Mouse (Mus musculus): ENCODE measurements around the gene Tmem170b.
A peak's percentile ranks its signal among the peaks of the same experiment; 100 is the strongest.

Tmem170b gene

DNA sequence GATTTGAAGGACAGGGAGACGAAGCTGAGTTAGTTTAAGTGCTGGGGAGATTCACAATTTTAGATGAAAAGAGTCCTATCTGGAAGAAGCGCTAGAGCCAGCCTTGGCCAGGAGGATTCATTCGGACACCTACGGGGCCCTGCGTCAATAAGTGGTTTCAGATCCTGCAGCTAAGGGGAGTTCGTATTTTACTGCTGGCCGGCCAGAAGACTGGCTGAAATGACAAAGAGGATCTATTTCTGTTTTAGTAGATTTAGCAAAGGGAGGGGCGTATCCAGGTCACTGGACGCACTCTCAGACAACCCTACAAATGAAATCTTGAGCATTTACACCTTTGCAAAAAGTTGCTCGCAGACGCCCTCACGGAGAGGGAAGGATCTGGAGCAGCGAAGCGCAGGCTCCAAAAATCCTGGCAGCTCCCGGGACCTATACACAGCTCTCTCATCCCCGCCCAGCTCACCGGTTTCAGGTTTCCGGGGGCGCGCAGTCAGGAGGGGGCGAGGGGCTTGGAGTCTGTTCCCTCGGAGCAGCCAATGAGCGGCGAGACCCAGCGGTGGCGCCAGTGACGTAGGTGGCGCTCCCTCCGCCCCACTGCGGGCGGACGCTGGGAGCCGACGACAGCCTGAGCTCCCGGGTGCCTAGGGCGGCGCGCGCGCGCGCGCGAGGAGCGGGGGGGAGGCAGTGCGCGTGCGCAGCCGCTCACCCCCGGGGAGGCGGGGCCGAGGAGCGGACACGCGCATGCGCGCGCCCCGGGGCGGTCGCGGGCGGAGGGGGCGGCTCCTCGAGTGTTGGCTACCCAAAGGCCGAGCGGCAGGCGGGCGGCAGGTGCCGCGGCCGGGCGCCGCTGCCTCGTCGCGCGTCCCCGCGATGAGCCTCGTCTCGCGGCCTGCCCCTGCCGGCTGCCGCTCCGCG lies at the start of gene Tmem170b:
Gene Tmem170b (plus strand): TSS at position 809 of the 912 bp plus-strand sequence.
- DNase-seq (ENCODE audit: low spot score), result peak; percentile 93

DNA sequence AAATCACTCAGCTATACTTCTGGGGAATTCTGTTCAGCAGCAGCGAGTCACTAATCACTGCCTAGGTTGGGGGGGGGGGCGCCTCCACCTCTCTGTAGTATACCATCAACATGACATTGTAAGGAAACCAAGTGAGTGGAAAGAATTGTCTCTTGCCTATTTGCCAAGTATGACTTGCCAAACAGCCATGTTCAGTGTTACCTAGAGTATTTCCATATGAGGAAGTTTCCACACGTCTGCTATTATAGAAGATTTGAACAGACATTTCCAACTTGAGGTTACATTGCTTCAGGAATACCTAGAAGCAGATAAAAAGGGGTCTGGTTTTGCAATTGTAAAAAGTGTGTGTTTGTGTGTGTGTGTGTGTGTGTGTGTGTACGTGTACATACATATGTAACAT lies 44.7 kb upstream of the Tmem170b start:
- no peak for DNase-seq (ENCODE audit: low spot score)

DNA sequence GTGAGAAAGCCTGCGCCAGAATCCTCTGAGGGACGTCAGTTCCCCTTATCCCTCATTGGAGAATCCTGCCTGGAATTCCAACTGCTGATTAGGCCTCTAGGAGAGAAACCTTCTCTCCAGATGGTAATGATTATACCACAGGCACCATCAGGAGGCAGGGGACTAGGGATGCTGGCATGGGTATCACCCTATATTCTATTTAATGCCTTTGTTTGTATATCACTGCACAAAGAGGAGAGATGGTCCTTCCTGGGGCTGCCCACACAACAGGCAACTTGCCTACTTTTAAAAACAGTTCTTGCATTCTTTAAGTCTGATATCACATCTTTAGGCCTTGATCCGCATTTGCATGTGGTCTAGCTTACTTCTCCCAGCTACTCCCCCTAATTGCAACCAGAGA lies 37.3 kb upstream of the Tmem170b start:
- DNase-seq (ENCODE audit: low spot score), result no peak

DNA sequence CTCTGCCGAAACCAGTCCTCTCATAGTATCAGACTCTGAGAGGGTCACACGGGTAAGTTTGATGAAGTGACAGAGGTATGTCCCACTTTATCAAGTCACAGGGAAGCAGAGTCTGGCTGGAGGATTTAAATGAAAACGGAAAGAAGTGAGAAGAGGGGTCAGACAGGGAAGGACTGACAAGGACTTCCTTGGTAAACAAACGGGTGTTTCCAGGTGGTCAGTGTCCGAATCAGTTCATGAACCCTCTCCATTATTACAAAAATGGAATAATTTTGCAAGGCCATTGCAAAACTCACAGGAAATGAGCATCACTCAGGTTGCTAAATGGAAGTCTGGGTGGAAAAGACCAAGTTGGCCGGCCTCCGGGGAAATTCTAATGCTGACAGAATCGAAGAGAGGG lies 36.8 kb upstream of the Tmem170b start:
- DNase-seq (ENCODE audit: low spot score), result no peak

DNA sequence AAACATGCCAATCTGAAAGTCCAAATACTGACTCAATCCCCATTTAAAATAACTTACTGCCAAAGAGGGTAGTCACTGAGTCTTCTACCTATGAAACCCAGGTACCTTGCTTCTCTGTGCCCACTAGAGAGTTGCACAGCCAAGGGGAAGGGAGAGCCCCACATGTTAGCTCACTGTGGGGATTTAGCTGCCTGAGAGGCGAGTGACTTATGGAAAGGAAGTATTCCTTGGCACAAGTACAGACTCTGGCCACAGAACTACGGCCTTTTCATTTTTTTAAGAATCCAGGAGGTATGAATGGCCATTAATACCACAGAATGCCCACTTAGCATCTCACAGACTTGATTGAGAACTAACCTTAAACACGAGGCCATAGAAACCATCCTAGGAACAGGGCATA lies 35.9 kb upstream of the Tmem170b start:
- no peak for DNase-seq (ENCODE audit: low spot score)

DNA sequence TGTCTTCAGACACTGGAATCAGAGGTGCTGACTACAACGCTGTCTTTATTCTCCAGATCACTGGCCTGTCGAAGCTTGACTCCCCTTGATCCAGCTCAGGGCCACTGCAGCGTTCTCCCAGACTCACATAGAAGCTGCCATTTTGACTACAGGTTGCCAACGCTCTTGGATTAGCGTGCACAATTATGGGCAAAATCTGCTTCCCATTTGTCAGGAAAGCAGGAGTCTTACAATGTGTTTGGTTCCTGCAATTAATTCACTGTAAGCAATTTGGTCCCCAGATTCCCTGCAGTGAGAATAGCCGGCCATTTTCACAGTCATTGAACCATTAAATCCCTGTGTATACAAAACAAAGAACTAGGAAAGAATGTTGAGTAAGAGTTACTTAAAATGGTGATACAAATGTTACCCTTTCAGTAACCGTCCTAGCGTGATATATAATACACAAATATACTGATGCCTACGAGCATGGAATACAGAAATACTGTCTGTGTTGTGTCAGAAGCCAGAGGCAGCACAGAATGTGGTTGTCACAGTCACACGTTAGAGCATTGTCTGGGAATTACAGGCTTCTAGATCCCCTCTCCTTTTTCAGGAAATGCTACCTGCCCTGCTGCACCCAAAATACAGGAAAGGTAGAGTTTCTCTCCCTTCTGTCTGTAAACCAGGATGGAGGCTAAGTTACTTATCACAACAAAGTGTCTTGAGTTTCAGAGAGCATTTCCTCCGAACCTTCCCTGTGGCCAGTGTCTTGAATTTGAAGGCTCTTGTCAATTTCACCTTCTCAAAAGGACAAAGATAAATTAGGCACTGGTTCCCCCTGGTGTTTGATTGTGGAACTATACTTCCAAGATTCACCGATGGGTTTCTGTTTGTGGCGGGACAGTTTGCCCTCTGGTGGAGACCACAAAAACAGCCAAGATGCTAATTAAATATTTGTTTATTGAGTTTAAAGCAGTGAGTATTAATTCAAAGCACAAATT lies 34.0 kb upstream of the Tmem170b start:
- DNase-seq (ENCODE audit: low spot score), result peak; percentile 55

DNA sequence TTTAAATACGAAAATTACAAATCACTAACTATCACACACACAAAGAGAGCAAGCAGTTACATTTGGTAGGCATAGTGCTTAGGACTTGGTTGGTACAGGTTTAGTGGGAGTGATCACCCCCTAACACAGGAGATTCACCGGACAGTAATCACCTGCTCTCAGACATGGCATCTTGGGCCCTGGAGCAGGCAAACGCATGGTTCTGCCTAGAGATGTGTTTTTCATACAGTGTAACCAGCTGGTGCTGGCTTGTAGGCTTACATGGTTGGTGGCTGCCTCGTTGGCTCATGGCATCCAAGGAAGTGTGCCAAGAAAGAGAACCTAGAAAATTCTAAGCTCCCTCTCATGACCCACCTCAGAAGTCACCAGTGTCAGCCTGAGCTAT lies 33.4 kb upstream of the Tmem170b start:
- no peak for DNase-seq (ENCODE audit: low spot score)

DNA sequence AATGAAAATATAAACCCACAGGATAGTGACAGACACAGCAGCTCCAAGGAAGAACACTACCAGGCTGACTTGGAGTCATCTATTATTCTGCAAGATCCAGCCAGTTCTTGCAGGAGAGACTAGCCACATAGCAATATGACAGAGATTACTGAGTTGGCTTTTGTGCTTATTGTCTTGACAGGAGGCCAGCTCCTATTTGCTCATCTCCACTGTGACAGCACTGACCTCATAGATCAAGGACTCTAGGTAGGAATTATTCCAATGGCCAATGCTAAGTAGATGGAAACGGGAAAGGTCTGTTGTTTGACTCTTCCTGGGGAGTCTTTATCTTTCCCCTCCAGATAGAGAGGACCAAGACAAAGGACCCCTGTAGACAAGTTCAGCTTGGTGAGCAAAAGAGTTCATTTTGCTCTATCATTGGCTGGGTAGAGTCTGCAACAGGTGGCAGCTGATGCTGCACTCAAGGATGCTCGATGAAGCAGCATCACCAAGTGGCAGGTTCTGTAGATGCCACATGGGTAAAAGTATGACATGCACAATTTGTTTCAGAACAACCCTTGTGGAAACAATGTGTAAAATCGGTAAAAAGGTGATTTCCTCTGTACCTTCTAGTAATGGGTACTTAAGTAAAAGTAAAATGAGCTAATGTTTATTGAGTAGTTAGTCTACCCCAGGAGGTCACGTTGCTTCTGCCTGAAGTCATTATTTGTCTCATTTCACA lies 32.4 kb upstream of the Tmem170b start:
- no peak for DNase-seq (ENCODE audit: low spot score)

DNA sequence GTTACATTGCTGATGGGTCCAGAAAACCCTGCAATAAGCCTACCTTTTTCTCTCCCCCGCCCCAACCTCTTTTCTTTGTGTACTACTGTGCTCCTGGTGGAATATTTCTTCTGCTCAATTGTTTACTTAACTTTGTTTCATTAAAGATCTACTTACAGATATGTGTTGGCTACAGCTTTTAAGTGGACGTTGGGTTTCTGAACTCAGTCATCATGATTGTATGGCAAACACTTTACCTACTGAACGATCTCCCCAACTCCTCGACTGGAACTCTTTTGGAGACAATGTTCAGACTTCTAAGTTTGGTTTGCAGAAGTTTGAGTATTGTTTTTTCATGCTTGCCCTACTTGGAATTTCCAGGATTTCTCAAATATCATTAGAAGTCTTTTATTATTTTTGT lies 24.6 kb upstream of the Tmem170b start:
- DNase-seq (ENCODE audit: low spot score), result no peak

DNA sequence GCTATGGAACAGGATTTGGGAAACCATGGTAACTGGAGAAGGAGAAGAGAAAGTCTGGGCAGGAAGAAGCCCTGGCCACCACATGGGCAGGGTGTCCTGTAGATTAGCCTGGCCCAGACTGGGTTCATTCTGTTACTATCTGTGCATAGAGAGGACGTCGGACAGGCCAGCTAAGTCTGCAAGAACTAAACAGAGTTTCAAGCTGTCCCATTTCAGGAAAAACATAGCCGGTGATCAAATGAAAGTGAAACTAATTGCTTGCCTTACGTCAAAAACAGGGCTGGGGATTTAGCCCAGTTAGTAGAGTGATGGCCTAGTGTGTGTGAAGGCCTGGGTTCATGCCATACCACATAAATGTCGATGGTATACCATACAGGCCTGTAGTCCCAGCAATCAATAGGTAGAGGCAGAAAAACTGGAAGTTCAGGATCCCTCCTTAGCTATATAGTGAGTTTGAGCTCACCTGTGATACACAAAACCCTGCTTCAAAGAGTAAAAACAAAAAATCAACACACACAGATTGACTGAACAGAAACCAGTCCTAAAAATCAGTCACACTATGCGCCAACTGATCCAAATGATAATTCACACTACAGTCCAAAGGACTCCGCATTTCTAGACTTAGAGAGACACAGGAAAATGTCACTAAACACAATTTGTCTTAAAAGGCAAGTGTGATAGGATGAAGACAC lies 21.9 kb upstream of the Tmem170b start:
- DNase-seq (ENCODE audit: low spot score), result no peak

DNA sequence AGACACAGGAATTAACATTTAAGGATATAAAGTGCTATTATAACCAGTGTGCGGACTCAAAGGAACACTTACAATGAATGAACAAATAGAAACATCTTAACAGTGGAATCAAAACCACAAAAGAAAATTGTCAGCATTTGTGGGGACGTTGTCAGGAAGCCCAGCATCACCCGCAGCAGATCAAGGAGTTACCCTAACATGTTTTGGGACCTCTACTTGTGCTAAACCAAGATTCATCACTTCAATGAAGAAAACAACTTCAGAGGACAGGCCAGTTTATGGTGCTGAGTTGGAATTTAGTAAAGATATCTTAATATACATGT lies 21.4 kb upstream of the Tmem170b start:
- DNase-seq (ENCODE audit: low spot score), result no peak

DNA sequence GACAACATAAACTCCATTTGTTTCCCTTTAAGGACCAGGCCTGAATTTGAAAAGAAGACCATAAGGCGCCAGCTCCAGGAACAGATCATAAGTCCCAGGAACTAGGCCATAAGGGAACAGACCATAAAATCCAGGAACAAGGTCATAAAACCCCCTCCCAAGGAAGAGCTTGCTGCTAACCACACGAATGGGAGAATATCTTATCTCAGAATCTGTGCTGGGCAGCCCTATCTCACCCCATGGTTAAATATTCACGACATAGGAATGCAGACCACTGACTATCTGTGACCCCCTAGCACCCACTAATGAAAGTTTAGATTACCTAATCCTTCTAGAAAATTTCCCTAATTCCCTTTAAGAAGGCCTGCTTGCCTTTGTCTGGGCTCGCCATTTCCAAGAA lies 20.8 kb upstream of the Tmem170b start:
- DNase-seq (ENCODE audit: low spot score), result no peak

DNA sequence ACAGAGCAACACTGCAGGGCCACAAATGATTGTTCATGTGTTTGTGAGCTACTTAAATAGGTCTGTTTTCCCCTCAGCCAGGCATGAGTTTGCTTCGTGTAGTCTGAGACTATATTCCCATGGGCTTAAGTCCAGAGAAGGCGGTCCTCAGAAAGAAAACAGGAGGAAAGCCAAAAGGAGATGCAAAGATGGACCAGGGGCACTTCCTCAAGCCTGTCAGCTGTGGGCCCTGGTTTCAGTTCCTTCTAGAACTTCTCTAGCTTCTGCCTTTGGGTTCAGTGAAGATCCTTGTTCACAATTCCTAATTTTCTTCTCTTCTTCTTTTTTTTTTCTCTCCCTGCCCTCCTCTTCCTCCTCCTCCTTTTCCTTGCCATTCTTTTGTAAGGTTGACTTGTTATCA lies 9.0 kb upstream of the Tmem170b start:
- no peak for DNase-seq (ENCODE audit: low spot score)

DNA sequence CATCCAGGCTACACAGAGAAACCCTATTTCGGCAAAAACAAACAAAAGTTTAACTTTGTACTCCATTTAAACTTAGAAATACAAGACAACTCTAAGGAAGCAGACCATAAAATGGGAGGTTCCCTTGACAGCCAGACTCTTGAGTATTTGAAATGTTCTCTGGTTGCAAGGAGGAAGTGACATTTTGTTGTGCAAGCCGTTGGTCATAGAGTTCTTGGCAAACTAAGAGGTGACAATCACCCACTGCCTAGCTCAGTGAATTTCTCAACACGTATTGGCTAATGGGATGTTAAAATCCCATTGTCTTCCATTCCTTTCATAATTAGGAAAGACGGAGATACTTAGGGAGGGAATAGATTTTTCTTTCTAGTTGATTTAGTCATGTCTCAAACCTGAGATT lies 5.7 kb upstream of the Tmem170b start:
- no peak for DNase-seq (ENCODE audit: low spot score)

DNA sequence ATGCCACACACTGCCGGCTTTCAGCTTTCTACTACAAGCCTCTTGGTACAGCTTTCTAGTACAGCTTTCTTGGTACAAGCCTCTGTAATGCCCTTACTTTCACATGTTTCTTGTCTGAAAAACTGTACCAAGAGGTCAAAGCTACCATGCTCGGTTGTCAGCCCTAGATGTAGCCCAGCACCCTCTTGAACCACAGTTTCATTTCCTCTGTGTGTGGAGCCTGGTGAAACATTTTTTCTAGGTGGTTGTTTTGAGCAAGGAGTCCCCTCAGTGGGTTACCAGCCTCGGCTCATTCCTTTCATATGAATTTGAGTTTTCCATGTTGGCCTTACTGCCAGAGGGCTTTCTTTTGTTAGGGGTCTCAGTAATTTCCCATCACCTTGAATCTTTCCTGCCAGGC lies 4.7 kb upstream of the Tmem170b start:
- no peak for DNase-seq (ENCODE audit: low spot score)

DNA sequence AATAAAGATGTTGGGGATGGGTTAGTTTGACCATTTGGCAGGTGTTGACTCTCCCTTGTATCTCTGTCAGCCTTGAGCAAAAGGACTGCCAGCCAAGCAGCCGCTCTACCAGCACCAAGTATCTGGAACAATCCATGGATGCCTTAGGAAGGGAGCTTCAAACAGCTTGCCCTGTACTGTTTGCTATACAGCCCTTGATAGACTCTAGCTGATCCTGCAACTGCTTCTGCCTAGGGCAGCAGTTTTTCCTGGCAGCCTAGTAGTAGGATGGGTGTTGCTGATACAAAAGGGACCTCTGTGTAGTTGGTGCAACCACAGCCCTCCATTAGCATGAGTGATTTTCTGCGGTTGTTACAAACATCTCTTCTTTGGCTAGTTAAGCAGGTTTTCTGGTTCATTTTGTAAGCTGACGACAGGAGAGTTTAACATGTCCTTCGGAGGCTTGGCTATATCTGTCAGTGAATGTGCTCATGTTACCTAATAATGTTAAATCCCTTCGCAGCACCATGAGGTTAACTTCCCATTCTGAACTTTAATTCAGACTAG lies 1.7 kb upstream of the Tmem170b start:
- DNase-seq (ENCODE audit: low spot score), result no peak

DNA sequence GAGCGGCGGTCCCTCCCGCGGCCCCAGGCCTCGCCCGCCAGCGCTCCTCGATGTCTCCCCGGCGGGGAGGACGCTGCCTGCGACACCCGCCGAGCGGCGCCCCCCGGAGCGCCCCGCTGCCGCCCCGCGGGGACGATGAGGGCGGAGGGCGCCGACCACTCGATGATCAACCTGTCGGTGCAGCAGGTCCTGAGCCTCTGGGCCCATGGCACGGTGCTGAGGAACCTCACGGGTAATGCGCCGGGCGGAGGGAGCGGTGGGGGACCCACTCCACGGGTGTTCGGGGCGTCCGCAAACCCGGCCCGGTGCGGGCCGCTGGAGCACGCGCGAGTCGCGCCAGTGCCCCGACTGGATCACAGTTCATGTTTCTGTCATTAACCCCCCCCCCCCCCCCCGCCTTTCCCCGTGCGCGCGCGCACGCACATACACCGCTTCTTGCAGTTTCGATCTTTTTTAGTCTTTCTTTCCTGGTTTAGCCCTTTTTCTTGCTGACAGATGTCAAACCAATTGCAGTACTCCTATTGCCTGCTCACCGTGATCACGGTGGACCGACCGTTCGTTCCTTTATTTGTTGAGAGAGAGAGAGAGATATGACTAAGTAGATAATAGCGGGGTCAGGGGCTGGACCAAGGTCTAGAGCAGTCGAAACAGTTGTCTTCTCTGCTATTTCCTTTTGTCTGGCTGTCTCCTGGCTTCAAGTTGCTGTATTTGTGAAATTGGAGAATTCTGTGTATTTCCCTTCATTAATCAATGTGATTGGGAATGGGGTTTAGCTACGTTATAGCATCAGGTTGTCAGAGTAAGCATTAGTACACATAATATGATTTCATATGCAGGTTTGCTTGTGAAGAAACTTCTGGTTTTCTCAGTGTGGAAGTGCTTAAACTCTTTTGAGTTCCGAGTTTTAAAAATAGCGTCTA lies 634 bp downstream of the Tmem170b start:
- no peak for DNase-seq (ENCODE audit: low spot score)

DNA sequence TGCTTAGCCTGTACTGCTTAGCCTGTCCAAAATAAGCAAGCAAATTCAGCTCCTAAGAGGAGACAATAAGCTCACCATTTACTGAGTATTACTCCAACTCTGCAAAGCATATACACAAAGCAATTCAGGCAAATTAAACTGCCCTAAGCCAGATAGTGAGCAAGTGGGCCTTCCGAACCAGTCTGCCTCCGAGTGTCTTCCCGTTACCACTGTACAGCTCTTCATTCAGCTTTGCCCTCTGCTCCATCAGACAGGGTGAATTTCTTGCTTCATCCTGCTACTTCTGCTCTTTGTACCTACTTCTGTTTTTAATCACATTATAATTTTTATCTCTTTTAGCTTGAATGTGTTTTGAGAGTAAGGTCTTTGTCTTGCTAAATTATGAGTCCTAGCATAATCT lies 1.9 kb downstream of the Tmem170b start:
- no peak for DNase-seq (ENCODE audit: low spot score)

DNA sequence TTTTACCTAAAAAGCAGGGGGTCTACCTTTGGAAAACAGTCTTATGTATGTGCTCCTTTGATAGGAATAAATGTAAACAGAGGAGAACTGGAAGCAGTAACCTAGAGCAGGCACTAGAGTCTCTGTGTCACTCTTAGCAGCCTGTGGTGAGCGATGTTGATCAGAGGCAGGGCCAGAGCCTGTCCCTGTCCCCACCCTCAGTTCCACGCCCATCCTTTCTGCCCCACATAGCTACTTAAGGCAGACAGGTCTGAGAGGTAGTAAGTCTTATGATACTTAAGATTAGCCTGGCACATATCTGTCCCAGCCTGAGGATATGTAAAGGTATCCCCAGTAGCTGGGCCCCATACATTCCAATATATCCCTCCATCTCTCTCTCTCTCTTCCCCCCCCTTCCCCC lies 2.9 kb downstream of the Tmem170b start:
- DNase-seq (ENCODE audit: low spot score), result no peak

DNA sequence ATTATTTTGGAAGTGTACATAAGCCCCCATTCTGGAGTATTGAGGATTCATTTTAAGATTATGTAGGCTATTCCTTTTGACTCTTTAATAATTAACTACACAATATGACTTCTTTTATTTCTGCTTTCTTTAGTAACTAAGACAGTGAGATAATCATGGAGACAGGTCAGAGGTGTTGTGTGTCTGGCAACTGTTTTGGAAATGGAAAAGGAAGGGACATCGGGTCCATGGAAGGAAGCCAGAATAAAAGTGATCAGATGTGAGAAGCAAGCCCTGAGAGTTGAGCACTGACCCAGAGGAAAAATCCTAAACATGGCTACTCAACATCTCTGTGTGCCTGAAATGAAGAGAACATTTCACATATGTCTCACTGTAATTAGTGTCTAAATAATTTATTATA lies 5.3 kb downstream of the Tmem170b start:
- no peak for DNase-seq (ENCODE audit: low spot score)
